Mouse (Mus musculus) heart, embryonic 16.5 days (tissue): Measurements from ENCODE around the gene Yy1. TPM values are rescaled to one million over a fixed set of nuclear protein-coding genes. Genes with fewer than 3 reads are reported as not detected.

Source experiments
- ATAC-seq: fragments of 200-750 bp; cut with Nextera tagmentation; replicated peaks from 2 replicates; pipeline ENCODE4 v1.8.0; 2017; ENCODE audit warnings: moderate number of reproducible peaks; ENCODE audit not compliant: insufficient read depth, low FRiP score; ENCODE audit errors: extremely low read depth
- H3K27ac ChIP-seq: fragments of 300-500 bp; sonication (generic); 2 replicates; pipeline ENCODE4 v1.5.1; 2014; ENCODE audit warnings: mild to moderate bottlenecking, low read length, control low read depth, moderate library complexity
- H3K27me3 ChIP-seq: fragments of 300-500 bp; sonication (generic); 2 replicates; pipeline ENCODE4 v1.6.1; 2014; ENCODE audit warnings: low read length, mixed read lengths; ENCODE audit not compliant: control insufficient read depth, insufficient read depth
- H3K36me3 ChIP-seq: fragments of 300-500 bp; sonication (generic); 2 replicates; pipeline ENCODE4 v1.6.1; 2014; ENCODE audit not compliant: control insufficient read depth, insufficient read depth
- H3K4me1 ChIP-seq: fragments of 300-500 bp; sonication (generic); 2 replicates; pipeline ENCODE4 v1.6.1; 2014; ENCODE audit warnings: low read length, mixed read lengths; ENCODE audit not compliant: control insufficient read depth, insufficient read depth
- H3K4me2 ChIP-seq: fragments of 300-500 bp; sonication (generic); 2 replicates; pipeline ENCODE4 v1.6.1; 2014; ENCODE audit warnings: low read depth, mild to moderate bottlenecking, control low read depth, low read length
- H3K4me3 ChIP-seq: fragments of 300-500 bp; sonication (generic); 2 replicates; pipeline ENCODE4 v1.5.1; 2014; ENCODE audit warnings: mild to moderate bottlenecking, control low read depth, low read length
- H3K9ac ChIP-seq: fragments of 300-500 bp; sonication (generic); 2 replicates; pipeline ENCODE4 v1.6.1; 2014; ENCODE audit warnings: low read length, control low read depth
- H3K9me3 ChIP-seq: fragments of 300-500 bp; sonication (generic); replicated peaks from 2 replicates; pipeline ENCODE4 v1.6.1; 2016; ENCODE audit warnings: low read length; ENCODE audit not compliant: control insufficient read depth
- WGBS: fragments of 180-500 bp; shearing (Covaris S2); extraction: QIAGEN DNeasy Blood & Tissue Kit; methylation state at CpG from one replicate; pipeline ENCODE4 v1.1.7; 2014; 5-methylcytosine and 5-hydroxymethylcytosine counted together
- polyA plus RNA-seq: library from polyadenylated mRNA; unstranded; fragments of >200 nt; fragmentation: Nextera tagmentation; extraction: Ambion mirVana; gene quantifications from 2 replicates; pipeline ENCODE4 v1.2.1, GENCODE M21; 2015

Gene Yy1
- polyA plus RNA-seq, 1 experiment from 2014 or later: 12.5 TPM

GRCm38 (mm10) chr12:108758273-108758672, 34.5 kb upstream of the Yy1 start:
- 69% methylated on average over 8 of the region's 8 CpGs for WGBS
- Histone ChIP-seq H3K4me3 (peak overlapping the region; percentile 82), H3K27ac (no peak overlapping the region; the same call in 1 of the 2 replicates)

GRCm38 (mm10) chr12:108758682-108759081, 34.1 kb upstream of the Yy1 start:
- 83% methylated on average over 13 of the region's 13 CpGs for WGBS
- no peak for ATAC-seq
- H3K9ac ChIP-seq: no peak overlapping the region
- peaks cover 9% of the 10 kb centered on the region for H3K4me1 ChIP-seq
- H3K4me3 ChIP-seq: no peak overlapping the region
- H3K27ac ChIP-seq: no peak overlapping the region
- H3K36me3 ChIP-seq: no peaks in the 10 kb centered on the region
- no peak overlapping the region for H3K4me2 ChIP-seq
- no peaks in the 10 kb centered on the region for H3K27me3 ChIP-seq
- H3K9me3 ChIP-seq: no peaks in the 10 kb centered on the region

More at GRCm38 (mm10) chr12:108758273-108758672, 34.5 kb upstream of the Yy1 start:
- H3K4me1 ChIP-seq: peaks cover 7% of the 10 kb centered on the region
- no peaks in the 10 kb centered on the region for H3K9me3 ChIP-seq
- peak overlapping the region; percentile 96 for H3K4me2 ChIP-seq
- ATAC-seq: no peak
- H3K36me3 ChIP-seq: no peaks in the 10 kb centered on the region
- H3K27me3 ChIP-seq: no peaks in the 10 kb centered on the region
- no peak overlapping the region for H3K9ac ChIP-seq

DNA sequence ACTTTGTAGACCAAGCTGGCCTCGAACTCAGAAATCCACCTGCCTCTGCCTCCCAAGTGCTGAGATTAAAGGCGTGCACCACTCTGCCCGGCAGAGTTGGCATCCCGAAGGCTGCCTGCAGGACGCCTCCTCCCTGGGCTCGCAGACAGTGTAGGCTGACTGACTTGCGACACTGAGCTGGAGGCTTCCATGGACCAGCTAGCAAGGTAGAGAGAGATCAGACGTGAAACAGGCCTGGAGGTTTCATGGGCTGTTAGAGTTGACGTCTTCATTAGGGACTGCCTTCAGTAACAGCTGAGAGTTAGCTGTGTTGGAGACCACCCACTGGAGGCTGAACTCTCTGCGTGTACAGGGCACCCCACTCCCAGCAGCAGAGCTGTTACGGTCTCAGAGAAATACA, 33.5 kb upstream of the Yy1 start:
- H3K4me2 ChIP-seq: no peak overlapping the region
- WGBS: 80% methylated on average over 11 of the region's 11 CpGs
- ATAC-seq: no peak

DNA sequence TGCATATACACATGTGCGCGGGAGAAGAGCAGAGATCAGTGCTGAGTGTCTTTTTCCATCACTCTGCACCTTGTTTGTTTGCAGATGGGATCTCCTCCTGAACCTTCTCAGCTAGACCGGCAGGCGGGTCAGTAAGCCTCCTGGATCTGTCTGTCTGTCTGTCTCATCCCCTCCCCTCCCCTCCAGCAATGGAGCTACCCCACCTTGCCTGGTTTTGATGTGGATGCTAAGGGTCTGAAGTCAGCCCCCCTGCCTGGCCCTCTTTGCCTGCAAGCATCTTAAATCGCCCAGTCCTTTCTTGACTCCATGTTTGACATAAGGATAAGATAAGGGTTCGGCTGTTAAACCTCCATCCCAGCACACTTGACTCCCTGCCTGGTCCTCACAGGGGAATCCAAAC, 32.8 kb upstream of the Yy1 start:
- Histone ChIP-seq H3K4me3 (no peak overlapping the region), H3K4me2 (no peak overlapping the region), H3K4me1 (peaks cover 9% of the 10 kb centered on the region), H3K27ac (no peak overlapping the region), H3K27me3 (no peaks in the 10 kb centered on the region), H3K9me3 (no peaks in the 10 kb centered on the region), H3K36me3 (no peaks in the 10 kb centered on the region), H3K9ac (no peak overlapping the region)
- WGBS: 50% methylated on average over 6 of the region's 6 CpGs
- ATAC-seq: no peak

More for the DNA sequence above, 33.5 kb upstream of the Yy1 start:
- H3K27ac ChIP-seq: no peak overlapping the region
- no peak overlapping the region for H3K9ac ChIP-seq
- peaks cover 9% of the 10 kb centered on the region for H3K4me1 ChIP-seq
- H3K4me3 ChIP-seq: no peak overlapping the region
- H3K27me3 ChIP-seq: no peaks in the 10 kb centered on the region
- H3K9me3 ChIP-seq: no peaks in the 10 kb centered on the region
- H3K36me3 ChIP-seq: no peaks in the 10 kb centered on the region

DNA sequence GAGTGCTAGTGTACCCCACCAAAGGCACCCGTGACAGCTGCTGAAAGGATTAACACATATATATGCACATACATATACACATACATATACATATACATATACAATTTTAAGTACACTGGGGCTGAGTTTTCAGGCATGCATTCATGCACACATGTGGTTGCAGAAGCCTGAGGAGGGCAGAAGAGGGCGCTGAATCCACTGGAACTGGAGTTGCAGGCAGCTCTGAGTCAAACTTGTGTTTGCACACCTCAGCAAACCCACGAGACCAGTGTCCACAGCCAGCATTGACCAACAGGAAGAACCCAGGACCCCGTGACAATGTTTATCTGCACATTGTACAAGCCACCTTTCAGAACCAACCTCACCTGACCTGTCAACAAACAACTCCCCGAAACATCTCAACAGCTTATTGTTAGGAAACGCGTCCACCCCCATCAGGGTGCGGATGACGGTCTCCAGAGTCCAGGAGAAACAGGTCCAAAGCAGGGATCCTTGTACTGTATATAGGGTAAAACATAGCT, 32.2 kb upstream of the Yy1 start:
- Histone ChIP-seq H3K36me3 (no peaks in the 10 kb centered on the region), H3K9ac (no peak overlapping the region), H3K4me1 (peaks cover 9% of the 10 kb centered on the region), H3K27ac (peak overlapping the region; percentile 19; the same call in 1 of the 2 replicates), H3K4me2 (no peak overlapping the region), H3K27me3 (no peaks in the 10 kb centered on the region), H3K4me3 (no peak overlapping the region), H3K9me3 (no peaks in the 10 kb centered on the region)
- 56% methylated on average over 9 of the region's 9 CpGs for WGBS
- ATAC-seq: no peak

DNA sequence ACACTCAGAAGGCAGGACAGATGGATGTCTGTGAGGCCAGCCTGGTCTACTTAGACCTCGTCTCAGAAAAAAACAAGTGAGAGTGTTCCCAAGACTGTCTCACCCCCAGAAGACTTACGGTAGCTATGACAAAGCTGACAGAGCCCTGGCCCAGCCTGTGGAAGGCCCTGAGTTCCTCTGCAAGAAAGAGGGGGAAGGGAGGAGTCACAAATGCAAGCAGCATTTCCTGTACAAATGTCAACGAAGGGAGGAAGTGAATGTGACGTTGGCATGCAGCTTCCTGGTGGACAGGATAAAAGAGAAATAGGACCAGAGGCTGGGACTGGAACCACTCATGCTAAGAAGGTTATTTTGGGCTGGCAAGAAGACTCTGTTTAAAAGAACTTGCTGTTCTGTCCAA, 31.6 kb upstream of the Yy1 start:
- Histone ChIP-seq H3K27me3 (no peaks in the 10 kb centered on the region), H3K9ac (no peak overlapping the region), H3K36me3 (no peaks in the 10 kb centered on the region), H3K4me3 (no peak overlapping the region), H3K4me1 (peaks cover 15% of the 10 kb centered on the region), H3K4me2 (no peak overlapping the region), H3K27ac (peak overlapping the region; percentile 20; the same call in 1 of the 2 replicates), H3K9me3 (no peaks in the 10 kb centered on the region)
- 32% methylated on average over 4 of the region's 4 CpGs for WGBS
- ATAC-seq: no peak

DNA sequence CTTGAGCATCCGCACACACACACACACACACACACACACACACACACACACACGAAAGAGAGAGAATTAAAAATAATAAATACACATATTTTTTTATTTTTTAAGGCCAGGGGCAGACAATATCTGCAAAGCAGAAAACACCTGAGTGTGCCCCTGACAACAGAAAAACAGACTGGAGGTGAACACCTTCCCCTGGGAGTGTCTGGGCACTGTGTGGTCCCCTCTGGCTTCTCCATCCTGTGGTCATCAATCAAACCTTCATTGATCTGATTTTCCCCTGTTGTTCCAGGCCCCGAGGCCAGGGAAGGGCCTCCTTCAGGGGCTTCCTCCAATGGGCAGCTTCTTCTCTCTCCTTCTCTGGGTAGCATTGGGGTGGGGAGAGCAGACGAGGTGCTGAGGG, 31.1 kb upstream of the Yy1 start:
- no peak overlapping the region for H3K9ac ChIP-seq
- no peaks in the 10 kb centered on the region for H3K9me3 ChIP-seq
- no peak overlapping the region for H3K27ac ChIP-seq
- no peak for ATAC-seq
- peaks cover 19% of the 10 kb centered on the region for H3K4me1 ChIP-seq
- H3K4me2 ChIP-seq: no peak overlapping the region
- WGBS: 64% methylated on average over 4 of the region's 4 CpGs
- no peaks in the 10 kb centered on the region for H3K36me3 ChIP-seq
- H3K4me3 ChIP-seq: no peak overlapping the region
- no peaks in the 10 kb centered on the region for H3K27me3 ChIP-seq

DNA sequence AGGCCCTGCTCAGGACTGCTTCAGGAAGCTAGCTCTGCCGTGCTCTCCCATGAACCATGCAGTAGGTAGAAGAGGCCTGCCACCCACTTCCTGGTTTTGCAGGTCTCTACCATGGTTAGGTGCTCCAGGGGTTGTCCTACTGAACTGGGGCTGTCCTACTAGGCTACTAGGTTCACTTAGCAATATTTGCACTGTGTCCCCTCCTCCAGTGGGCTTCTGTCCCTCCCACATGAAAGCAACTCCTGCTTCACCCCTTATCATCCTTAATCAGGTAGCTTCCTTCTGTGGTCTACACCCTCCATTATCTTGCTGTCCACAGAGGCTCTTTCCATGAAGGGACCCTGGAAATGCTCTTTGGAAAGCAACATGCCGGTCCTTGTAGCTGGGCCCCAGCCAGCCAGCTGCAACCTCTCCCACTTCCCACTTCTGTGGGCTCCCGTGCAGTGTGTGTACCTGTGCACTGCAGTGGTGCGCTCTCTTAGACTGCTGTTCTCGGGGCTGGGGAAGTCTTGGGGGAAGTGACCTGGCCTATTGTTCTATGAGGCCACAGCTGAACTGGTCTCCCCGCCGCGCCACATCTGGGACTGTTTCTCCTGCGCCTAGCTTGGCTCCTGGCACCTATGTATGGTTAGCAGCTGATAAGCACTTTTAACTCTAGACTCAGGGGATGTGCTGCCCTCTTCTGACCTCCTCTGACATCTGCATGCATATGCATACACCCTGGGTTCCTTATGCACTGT, 29.5 kb upstream of the Yy1 start:
- Histone ChIP-seq H3K4me2 (no peak overlapping the region; the same call in 1 of the 2 replicates), H3K9me3 (no peaks in the 10 kb centered on the region), H3K9ac (0 out of 2 replicates have a peak overlapping the region, but pooled peaks have one; percentile 38), H3K4me1 (peaks cover 19% of the 10 kb centered on the region), H3K27ac (peak overlapping the region; percentile 48; the same call in 1 of the 2 replicates), H3K27me3 (no peaks in the 10 kb centered on the region), H3K36me3 (no peaks in the 10 kb centered on the region), H3K4me3 (no peak overlapping the region)
- ATAC-seq: 0 out of 2 replicates have a peak, but pooled peaks have one; percentile 18
- WGBS: 38% methylated on average over 9 of the region's 9 CpGs

DNA sequence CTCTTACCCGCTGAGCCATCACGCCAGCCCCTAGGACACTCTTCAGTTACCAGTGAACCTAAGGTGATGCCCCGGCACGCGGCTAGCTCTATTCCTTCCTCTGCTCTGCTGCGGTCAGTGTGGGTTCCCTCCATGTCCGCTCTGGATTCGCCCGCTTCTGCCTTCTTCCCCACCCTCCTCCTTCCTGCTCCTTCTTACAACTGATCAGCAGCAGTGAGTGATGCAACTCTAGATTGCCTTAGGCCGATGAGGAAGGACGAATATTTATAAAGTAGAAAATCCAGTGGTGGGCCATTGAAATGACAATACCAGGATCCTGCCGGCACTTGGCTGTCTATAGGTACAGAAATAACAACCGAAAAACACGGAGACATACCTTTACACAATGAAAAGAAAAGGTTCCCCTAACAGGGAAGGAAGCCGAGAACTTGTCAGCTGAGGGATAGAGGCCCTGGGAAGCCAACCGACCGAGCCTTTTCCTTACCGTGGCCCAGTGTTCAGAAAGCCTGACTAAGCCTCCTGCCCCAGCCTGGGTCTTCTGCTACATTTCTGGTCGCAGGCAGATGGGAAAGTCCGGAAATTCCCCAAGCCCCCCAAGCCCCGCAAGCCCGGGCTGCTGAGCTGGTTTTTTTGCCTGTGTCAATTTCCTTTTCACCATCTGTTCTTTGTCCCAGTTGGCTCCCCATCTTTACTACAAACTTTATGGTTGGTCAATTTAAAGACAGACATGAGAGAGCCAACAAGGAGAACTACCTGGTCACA, 27.7 kb upstream of the Yy1 start:
- WGBS: 61% methylated on average over 22 of the region's 22 CpGs

More for the DNA sequence above, 27.7 kb upstream of the Yy1 start:
- peak overlapping the region; percentile 73 for H3K9ac ChIP-seq
- ATAC-seq: no peak
- peaks cover 19% of the 10 kb centered on the region for H3K4me1 ChIP-seq
- H3K27ac ChIP-seq: peak overlapping the region; percentile 87
- H3K4me2 ChIP-seq: peak overlapping the region; percentile 84
- H3K36me3 ChIP-seq: no peaks in the 10 kb centered on the region
- no peaks in the 10 kb centered on the region for H3K9me3 ChIP-seq
- no peaks in the 10 kb centered on the region for H3K27me3 ChIP-seq
- H3K4me3 ChIP-seq: peak overlapping the region; percentile 54
